Mouse (Mus musculus) erythroblast, embryonic 14.5 days (primary cell): ENCODE results near the gene Smg6. TPM values are rescaled to one million over a fixed set of nuclear protein-coding genes. Genes with fewer than 3 reads are reported as not detected.

ENCODE experiments used
- H3K27me3 ChIP-seq: 2 replicates; pipeline ENCODE4 v1.6.1; 2012; ENCODE audit warnings: inconsistent platforms; ENCODE audit not compliant: control insufficient read depth
- H3K36me3 ChIP-seq: 2 replicates; pipeline ENCODE4 v1.6.1; 2012; ENCODE audit warnings: mild to moderate bottlenecking, inconsistent platforms; ENCODE audit not compliant: control insufficient read depth
- H3K4me1 ChIP-seq: 2 replicates; pipeline ENCODE4 v1.6.1; 2012; ENCODE audit warnings: inconsistent platforms; ENCODE audit not compliant: control insufficient read depth
- H3K4me3 ChIP-seq: replicated peaks from 2 replicates; pipeline ENCODE3; 2012; ENCODE audit warnings: moderate library complexity, mild to moderate bottlenecking, inconsistent platforms
- H3K9me3 ChIP-seq: 2 replicates; pipeline ENCODE4 v1.6.1; 2012; ENCODE audit warnings: low read length, inconsistent platforms, mixed read lengths; ENCODE audit not compliant: control insufficient read depth
- GATA1 ChIP-seq: IDR thresholded peaks from 2 replicates; pipeline ENCODE4 v1.6.1; 2012; ENCODE audit warnings: low read length, inconsistent platforms, mixed read lengths
- TAL1 ChIP-seq: IDR thresholded peaks from 3 replicates; pipeline ENCODE4 v1.6.1; 2012; ENCODE audit warnings: low read length, inconsistent platforms, mixed read lengths
- polyA plus RNA-seq: library from polyadenylated mRNA; stranded (reverse); fragments of >175 nt; gene quantifications from 2 replicates; pipeline ENCODE4 v1.2.3, GENCODE M21; 2012

Smg6 gene
- polyA plus RNA-seq, 1 experiment = 3.1 TPM

DNA sequence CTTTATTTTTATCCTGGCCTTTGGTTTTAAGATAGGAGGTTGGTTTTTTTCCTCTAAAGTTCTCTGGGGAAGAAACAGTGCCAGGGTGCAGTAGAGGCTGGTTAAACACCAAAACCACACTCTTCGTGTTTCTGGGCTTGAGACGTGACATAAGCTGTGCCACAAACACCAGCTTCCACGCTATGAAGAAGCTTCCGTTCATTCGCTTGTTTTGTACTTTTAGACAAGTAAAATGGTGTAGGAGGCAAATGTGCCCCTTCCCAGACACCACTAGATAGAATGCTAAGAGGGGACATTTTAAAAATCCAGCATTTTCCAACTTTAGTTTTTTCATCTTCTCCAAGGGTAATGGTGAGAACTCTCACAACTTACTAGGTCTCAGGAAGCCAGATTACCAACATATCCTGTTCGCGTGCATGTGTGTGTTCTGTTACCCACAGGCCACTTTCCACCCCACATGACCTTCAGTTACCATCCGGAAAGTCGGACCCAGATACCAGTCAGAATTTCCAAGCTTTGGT is 34.5 kb downstream of the Smg6 start:
- no peak for TF ChIP-seq GATA1
- Histone ChIP-seq H3K9me3 (no peaks in the 10 kb centered on the region), H3K4me1 (peaks cover 5% of the 10 kb centered on the region), H3K36me3 (peaks cover 15% of the 10 kb centered on the region), H3K27me3 (no peaks in the 10 kb centered on the region), H3K4me3 (no peak overlapping the region)

DNA sequence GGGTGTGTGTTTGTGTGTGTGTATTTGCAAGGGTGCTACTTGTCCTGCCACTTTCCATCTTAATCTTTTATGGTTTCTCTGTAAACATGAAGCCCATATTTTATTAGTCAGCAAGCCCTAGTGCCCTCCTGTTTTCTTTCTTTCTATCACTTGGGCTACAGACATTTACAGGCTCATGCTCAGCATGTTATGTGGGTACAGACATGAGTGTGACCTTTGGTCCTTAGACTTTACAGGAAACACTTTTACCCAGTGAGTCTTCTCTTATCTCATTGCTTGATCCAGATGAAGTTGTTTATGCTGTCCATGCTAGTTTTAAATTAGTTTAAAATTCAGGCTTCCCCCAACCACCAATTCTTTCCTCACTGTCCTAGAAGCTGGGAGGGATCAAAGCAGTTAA is 36.3 kb downstream of the Smg6 start:
- Histone ChIP-seq H3K4me3 (no peak overlapping the region), H3K27me3 (no peaks in the 10 kb centered on the region), H3K36me3 (peaks cover 7% of the 10 kb centered on the region), H3K9me3 (no peaks in the 10 kb centered on the region), H3K4me1 (peaks cover 5% of the 10 kb centered on the region)
- no peak for TF ChIP-seq GATA1

DNA sequence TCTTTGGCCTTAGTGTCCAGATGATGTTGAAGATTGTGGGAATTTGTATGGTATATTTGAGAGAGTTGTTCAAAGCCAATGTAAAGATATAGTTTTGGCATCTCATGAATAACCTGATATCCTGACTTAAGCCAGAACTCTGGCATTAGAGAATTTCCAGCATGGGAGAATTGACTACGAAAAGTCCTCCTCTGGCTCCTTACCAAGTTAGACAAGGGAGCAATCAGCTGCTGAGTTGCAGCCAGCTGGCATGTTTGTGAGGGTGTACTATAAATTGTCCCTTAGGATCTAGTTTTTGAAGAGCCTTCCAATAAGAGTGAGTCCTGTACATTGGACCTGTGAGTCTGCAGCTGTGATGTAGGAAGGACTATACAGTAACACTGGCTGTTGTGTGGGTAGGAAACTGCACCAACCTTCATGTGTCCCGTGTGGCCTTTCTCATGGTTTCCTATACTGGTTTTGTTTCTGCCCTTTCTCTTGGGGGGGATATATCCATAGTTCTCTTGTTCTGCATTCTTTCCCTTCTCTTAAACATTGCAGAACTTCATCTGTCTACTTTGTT is 37.3 kb downstream of the Smg6 start:
- H3K9me3 ChIP-seq = no peaks in the 10 kb centered on the region
- no peaks in the 10 kb centered on the region; the same call in 1 of the 2 replicates for H3K36me3 ChIP-seq
- no peaks in the 10 kb centered on the region for H3K27me3 ChIP-seq
- H3K4me3 ChIP-seq = no peak overlapping the region
- TF ChIP-seq GATA1 = no peak
- TF ChIP-seq TAL1 = no peak
- peaks cover 5% of the 10 kb centered on the region for H3K4me1 ChIP-seq

DNA sequence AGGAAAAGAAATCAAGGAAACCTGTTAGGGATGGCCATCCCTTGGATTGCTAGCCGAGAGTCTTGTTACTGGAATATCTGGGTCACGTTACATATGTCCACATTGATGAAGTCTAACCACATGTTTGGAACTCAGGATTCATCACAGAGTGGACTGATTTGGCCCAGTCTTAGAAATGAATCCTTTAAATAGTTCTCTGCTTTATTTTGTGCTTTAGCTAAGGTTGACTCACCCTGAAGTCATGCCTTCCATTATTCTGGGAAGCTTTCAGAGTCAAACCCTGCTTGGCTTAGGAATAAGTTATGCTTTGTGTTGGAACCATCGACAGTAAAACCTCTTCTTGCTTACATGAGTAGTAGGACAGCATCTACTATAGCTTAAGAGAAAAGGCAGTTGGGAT is 39.9 kb downstream of the Smg6 start:
- Histone ChIP-seq H3K27me3 (no peaks in the 10 kb centered on the region), H3K36me3 (no peaks in the 10 kb centered on the region; the same call in none of the 2 replicates), H3K4me3 (no peak overlapping the region), H3K4me1 (no peaks in the 10 kb centered on the region; the same call in 1 of the 2 replicates), H3K9me3 (no peaks in the 10 kb centered on the region)
- TF ChIP-seq TAL1 (no peak), GATA1 (no peak)

DNA sequence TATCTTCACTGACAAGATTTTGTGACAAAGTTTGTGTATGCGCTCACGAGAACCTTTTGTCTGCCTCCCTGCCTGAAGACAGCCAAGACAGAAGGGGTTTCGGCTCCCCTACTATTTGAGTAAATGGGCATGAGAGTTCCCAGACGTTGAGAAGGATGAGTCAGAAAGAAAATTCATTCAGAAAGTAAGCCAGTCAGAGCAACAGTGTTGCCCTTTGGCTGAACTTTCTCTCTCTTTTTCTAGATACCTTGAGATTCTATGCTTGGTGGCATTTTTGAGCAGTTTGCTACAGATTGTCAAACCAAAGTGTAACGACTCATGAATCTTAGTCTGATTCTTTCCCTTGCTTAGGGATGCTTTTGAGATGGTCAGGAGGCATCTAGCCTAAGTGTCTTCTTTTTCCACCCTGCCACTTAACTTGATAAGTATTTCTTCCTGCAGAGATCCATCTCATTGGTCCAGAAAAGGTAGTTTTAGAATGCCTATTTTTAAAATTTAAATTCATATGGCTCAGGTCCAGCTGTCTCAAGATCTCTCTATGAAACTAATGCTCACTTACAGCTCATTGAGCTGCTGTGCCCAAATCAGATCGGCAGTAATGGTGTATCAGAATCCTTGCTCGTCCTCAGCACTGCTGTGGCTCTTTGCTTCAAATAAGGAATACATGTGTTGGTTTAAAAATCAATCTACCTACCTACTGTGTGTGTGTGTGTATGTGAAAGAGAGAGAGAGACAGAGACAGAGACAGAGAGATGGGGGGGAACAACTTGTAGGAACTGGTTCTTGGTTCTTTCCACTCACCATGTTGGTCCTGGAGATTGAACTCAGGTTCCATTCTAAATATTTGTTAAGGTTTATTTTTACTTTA is 47.9 kb downstream of the Smg6 start:
- H3K9me3 ChIP-seq = no peaks in the 10 kb centered on the region
- TF ChIP-seq GATA1 (no peak), TAL1 (no peak)
- H3K27me3 ChIP-seq = no peaks in the 10 kb centered on the region
- no peaks in the 10 kb centered on the region; the same call in 1 of the 2 replicates for H3K36me3 ChIP-seq
- H3K4me1 ChIP-seq = no peaks in the 10 kb centered on the region
- no peak overlapping the region for H3K4me3 ChIP-seq

DNA sequence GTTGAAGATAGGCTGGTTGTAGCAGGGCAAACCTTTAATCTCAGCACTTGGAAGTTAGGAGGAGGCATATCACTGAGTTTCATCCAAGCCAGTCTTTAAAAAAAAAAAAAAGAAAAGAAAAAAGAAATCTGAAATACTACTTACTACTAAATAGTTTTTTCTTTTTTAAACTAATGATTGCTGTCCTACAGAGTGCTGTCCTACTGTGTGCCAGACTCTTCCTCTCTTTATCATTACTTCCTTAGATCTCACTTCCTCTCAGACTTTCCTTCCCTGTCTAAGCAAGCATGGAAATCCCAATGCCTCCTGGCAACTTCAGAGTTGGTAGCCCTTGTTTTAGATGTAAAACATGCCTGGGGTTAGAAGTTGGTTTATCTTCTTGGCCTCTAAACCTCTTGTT is 49.0 kb downstream of the Smg6 start:
- H3K27me3 ChIP-seq = no peaks in the 10 kb centered on the region
- TF ChIP-seq TAL1 (no peak), GATA1 (no peak)
- no peaks in the 10 kb centered on the region for H3K4me1 ChIP-seq
- no peaks in the 10 kb centered on the region for H3K9me3 ChIP-seq
- H3K4me3 ChIP-seq = no peak overlapping the region
- H3K36me3 ChIP-seq = no peaks in the 10 kb centered on the region

DNA sequence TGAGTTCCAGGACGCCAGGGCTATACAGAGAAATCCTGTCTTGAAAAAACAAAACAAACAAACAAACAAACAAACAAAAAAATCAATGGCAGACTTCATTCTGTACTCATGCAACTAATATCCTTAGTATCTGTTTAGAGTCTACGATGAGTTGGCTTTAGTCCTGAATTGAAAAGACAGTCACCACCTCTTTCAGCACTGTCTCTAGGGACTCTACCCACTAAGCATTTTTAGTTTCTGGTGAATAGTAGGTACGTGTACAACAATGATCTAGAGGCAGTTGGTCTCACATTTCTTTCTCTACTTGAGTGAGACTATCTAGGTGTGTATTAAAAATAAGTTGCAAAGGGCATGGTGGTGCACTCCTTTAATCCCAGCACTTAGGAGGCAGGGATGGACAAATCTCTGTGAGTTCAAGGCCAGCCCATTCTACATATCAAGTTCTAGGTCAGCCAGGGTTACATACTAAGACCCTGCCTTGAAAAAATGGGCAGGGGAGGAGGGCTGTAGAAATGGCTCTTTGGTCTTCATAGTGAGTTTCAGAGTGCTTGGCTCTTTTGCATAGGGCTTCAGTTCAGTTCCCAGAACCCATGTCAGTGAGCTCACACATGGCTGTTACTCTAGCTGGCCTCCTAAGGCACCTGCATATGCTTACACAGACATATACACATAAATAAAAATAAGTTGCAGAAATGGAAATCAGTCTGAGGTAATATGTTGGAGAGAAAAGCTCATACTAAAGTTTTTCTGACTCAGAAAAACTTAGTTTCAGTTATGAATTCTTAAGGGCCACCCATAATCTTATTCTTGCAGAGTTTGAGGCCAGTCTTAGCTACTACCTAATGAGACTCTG is 51.4 kb downstream of the Smg6 start:
- Histone ChIP-seq H3K4me3 (no peak overlapping the region), H3K36me3 (peaks cover 5% of the 10 kb centered on the region), H3K4me1 (peaks cover 2% of the 10 kb centered on the region; the same call in 1 of the 2 replicates), H3K9me3 (no peaks in the 10 kb centered on the region), H3K27me3 (no peaks in the 10 kb centered on the region)
- no peak for TF ChIP-seq TAL1
- TF ChIP-seq GATA1 = no peak

DNA sequence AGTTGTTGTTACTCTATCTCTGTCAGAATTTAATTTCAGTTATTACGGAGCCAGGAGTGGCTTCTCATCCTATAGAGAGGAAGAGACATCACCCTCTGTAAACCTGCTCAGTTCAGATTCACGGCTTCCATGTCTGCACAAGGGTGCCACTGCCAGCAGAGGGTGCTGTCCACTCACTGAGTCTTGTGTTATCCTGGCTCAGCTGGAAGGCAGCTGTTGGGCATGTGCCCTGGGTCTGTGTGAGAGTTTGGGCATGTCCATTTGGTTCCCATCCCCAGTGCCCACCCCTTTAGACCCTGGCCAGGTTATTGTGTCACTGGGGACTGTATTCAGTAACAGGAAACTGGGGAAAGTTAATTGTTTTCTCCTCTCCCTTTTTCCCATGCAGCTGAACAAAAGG is 55.8 kb downstream of the Smg6 start:
- TF ChIP-seq GATA1 (no peak), TAL1 (no peak)
- no peaks in the 10 kb centered on the region for H3K27me3 ChIP-seq

DNA sequence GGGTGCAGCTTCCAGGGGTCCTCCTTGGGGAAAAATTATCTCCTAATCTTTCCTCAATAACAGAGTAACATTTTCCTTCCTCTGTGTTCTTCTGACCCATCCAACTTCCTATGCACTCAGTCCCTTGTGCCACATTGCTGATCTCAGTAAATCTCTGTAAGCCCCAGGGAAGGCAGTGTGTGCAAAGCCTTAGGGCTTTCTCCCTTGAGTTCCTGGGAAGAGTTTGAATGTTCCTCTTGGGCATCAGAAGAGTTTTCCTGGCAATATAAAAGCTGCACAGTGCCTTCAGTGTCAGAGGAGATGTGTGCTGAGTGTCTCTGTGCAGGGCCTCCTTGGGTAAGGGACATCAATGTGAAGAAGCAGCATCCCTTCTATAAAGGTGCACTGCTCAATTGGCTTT is 56.6 kb downstream of the Smg6 start:
- H3K9me3 ChIP-seq = no peaks in the 10 kb centered on the region
- peaks cover 2% of the 10 kb centered on the region; the same call in 1 of the 2 replicates for H3K4me1 ChIP-seq
- no peak overlapping the region for H3K4me3 ChIP-seq
- TF ChIP-seq GATA1 (no peak), TAL1 (no peak)
- H3K36me3 ChIP-seq = peaks cover 15% of the 10 kb centered on the region
- no peaks in the 10 kb centered on the region for H3K27me3 ChIP-seq

More for the DNA sequence above, 55.8 kb downstream of the Smg6 start:
- H3K4me3 ChIP-seq = no peak overlapping the region
- peaks cover 15% of the 10 kb centered on the region for H3K36me3 ChIP-seq
- H3K9me3 ChIP-seq = no peaks in the 10 kb centered on the region
- H3K4me1 ChIP-seq = peaks cover 2% of the 10 kb centered on the region; the same call in 1 of the 2 replicates
